Mouse (Mus musculus) lung, embryonic 14.5 days (tissue): ENCODE data around the gene Chchd4. TPM values are rescaled to one million over a fixed set of nuclear protein-coding genes. Genes with fewer than 3 reads are reported as not detected.

Source experiments
- ATAC-seq: fragments of 200-750 bp; cut with Nextera tagmentation; 2 replicates; pipeline ENCODE4 v1.8.0; 2017; ENCODE audit warnings: mild to moderate bottlenecking, moderate TSS enrichment, moderate library complexity; ENCODE audit not compliant: insufficient read depth
- DNase-seq: peaks from one replicate; pipeline ENCODE4 v3.0.0-alpha.2; 2015
- H3K27ac ChIP-seq: fragments of 300-500 bp; sonication (generic); 2 replicates; pipeline ENCODE4 v1.5.1; 2014; ENCODE audit warnings: low read depth, mild to moderate bottlenecking, moderate library complexity
- H3K27me3 ChIP-seq: fragments of 300-500 bp; sonication (generic); 2 replicates; pipeline ENCODE4 v1.6.1; 2014; ENCODE audit warnings: low read length, control low read depth; ENCODE audit not compliant: insufficient read depth
- H3K36me3 ChIP-seq: fragments of 300-500 bp; sonication (generic); 2 replicates; pipeline ENCODE4 v1.6.1; 2014; ENCODE audit warnings: control low read depth; ENCODE audit not compliant: insufficient read depth
- H3K4me1 ChIP-seq: fragments of 300-500 bp; sonication (generic); 2 replicates; pipeline ENCODE4 v1.6.1; 2014; ENCODE audit warnings: antibody characterized with exemption, control low read depth; ENCODE audit not compliant: insufficient read depth
- H3K4me2 ChIP-seq: fragments of 300-500 bp; sonication (generic); 2 replicates; pipeline ENCODE4 v1.6.1; 2014; ENCODE audit warnings: mild to moderate bottlenecking
- H3K4me3 ChIP-seq: fragments of 300-500 bp; sonication (generic); 2 replicates; pipeline ENCODE4 v1.5.1; 2014; ENCODE audit warnings: low read depth, low read length
- H3K9ac ChIP-seq: fragments of 300-500 bp; sonication (generic); 2 replicates; pipeline ENCODE4 v1.6.1; 2014
- H3K9me3 ChIP-seq: fragments of 300-500 bp; sonication (generic); 2 replicates; pipeline ENCODE4 v1.6.1; 2016; ENCODE audit warnings: low read depth, low read length, control low read depth
- CTCF ChIP-seq: IDR thresholded peaks from 2 replicates; pipeline ENCODE4 v1.5.1; 2016; ENCODE audit warnings: antibody characterized with exemption, low read depth
- WGBS: fragments of 180-500 bp; shearing (Covaris S2); extraction: QIAGEN DNeasy Blood & Tissue Kit; methylation state at CpG from one replicate; pipeline ENCODE4 v1.1.7; 2014; 5-methylcytosine and 5-hydroxymethylcytosine counted together
- polyA plus RNA-seq: library from polyadenylated mRNA; unstranded; fragments of >200 nt; fragmentation: Nextera tagmentation; extraction: Ambion mirVana; gene quantifications from 2 replicates; pipeline ENCODE4 v1.2.1, GENCODE M21; 2014

Chchd4 gene
- polyA plus RNA-seq, 1 experiment from 2014 or later = 32.0 TPM

- no peaks in the 10 kb centered on the region for H3K27me3 ChIP-seq
- no peak for TF ChIP-seq CTCF
- no peak overlapping the region for H3K4me2 ChIP-seq
- H3K36me3 ChIP-seq = peaks cover 35% of the 10 kb centered on the region
- no peak overlapping the region for H3K9ac ChIP-seq
- H3K4me1 ChIP-seq = 0 out of 2 replicates have a peak, but pooled peaks cover 8% of the 10 kb centered on the region
- H3K9me3 ChIP-seq = no peaks in the 10 kb centered on the region
- 76% methylated on average over 10 of the region's 10 CpGs for WGBS
- no peak for DNase-seq
- H3K4me3 ChIP-seq = no peak overlapping the region
- ATAC-seq = no peak
- no peak overlapping the region for H3K27ac ChIP-seq
Observed at GRCm38 (mm10) chr6:91510211-91510610, 36.9 kb upstream of the Chchd4 start.

GRCm38 (mm10) chr6:91509326-91509725 is 36.0 kb upstream of the Chchd4 start:
- H3K9ac ChIP-seq = no peak overlapping the region
- H3K4me2 ChIP-seq = no peak overlapping the region
- no peaks in the 10 kb centered on the region for H3K9me3 ChIP-seq
- no peak overlapping the region for H3K27ac ChIP-seq
- H3K4me1 ChIP-seq = 0 out of 2 replicates have a peak, but pooled peaks cover 1% of the 10 kb centered on the region
- peaks cover 44% of the 10 kb centered on the region for H3K36me3 ChIP-seq
- TF ChIP-seq CTCF = peak; percentile 88
- ATAC-seq (no peak), DNase-seq (peak; percentile 73)
- H3K27me3 ChIP-seq = no peaks in the 10 kb centered on the region
- WGBS = 43% methylated on average over 7 of the region's 7 CpGs
- H3K4me3 ChIP-seq = no peak overlapping the region

GRCm38 (mm10) chr6:91508041-91508440 is 34.7 kb upstream of the Chchd4 start:
- H3K27ac ChIP-seq = no peak overlapping the region
- H3K4me1 ChIP-seq = no peaks in the 10 kb centered on the region
- peaks cover 57% of the 10 kb centered on the region for H3K36me3 ChIP-seq
- H3K9me3 ChIP-seq = no peaks in the 10 kb centered on the region
- no peak for TF ChIP-seq CTCF
- no peak overlapping the region for H3K4me3 ChIP-seq
- no peak overlapping the region for H3K4me2 ChIP-seq
- 86% methylated on average over 3 of the region's 3 CpGs for WGBS
- no peak overlapping the region for H3K9ac ChIP-seq
- ATAC-seq (no peak), DNase-seq (no peak)
- H3K27me3 ChIP-seq = no peaks in the 10 kb centered on the region

- H3K9me3 ChIP-seq = no peaks in the 10 kb centered on the region
- no peak overlapping the region for H3K4me2 ChIP-seq
- H3K4me1 ChIP-seq = no peaks in the 10 kb centered on the region
- no peaks in the 10 kb centered on the region for H3K27me3 ChIP-seq
- no peak for TF ChIP-seq CTCF
- H3K36me3 ChIP-seq = peaks cover 62% of the 10 kb centered on the region
- H3K9ac ChIP-seq = no peak overlapping the region
- H3K27ac ChIP-seq = no peak overlapping the region
- WGBS = 90% methylated on average over 5 of the region's 5 CpGs
- no peak for DNase-seq
- ATAC-seq = no peak
- no peak overlapping the region for H3K4me3 ChIP-seq
Observed at GRCm38 (mm10) chr6:91506036-91506435, 32.7 kb upstream of the Chchd4 start.

- ATAC-seq (no peak), DNase-seq (no peak)
- no peaks in the 10 kb centered on the region for H3K27me3 ChIP-seq
- H3K27ac ChIP-seq = no peak overlapping the region
- no peaks in the 10 kb centered on the region for H3K9me3 ChIP-seq
- WGBS = 71% methylated on average over 1 of the region's 1 CpGs
- H3K9ac ChIP-seq = no peak overlapping the region
- no peak overlapping the region for H3K4me3 ChIP-seq
- peaks cover 77% of the 10 kb centered on the region for H3K36me3 ChIP-seq
- no peak for TF ChIP-seq CTCF
- H3K4me1 ChIP-seq = no peaks in the 10 kb centered on the region
- no peak overlapping the region for H3K4me2 ChIP-seq
Observed at GRCm38 (mm10) chr6:91503302-91503701, 30.0 kb upstream of the Chchd4 start.

GRCm38 (mm10) chr6:91494526-91494925 is 21.2 kb upstream of the Chchd4 start:
- H3K36me3 ChIP-seq = peaks cover 75% of the 10 kb centered on the region
- H3K9ac ChIP-seq = no peak overlapping the region

GRCm38 (mm10) chr6:91493053-91493452 is 19.7 kb upstream of the Chchd4 start:
- H3K27me3 ChIP-seq = no peaks in the 10 kb centered on the region
- TF ChIP-seq CTCF = no peak
- peaks cover 77% of the 10 kb centered on the region for H3K36me3 ChIP-seq
- H3K9ac ChIP-seq = no peak overlapping the region
- no peak overlapping the region for H3K4me3 ChIP-seq
- no peak overlapping the region for H3K27ac ChIP-seq
- ATAC-seq = no peak
- no peaks in the 10 kb centered on the region for H3K9me3 ChIP-seq
- 84% methylated on average over 10 of the region's 10 CpGs for whole genome bisulfite sequencing
- H3K4me2 ChIP-seq = no peak overlapping the region
- no peak for DNase-seq
- no peaks in the 10 kb centered on the region for H3K4me1 ChIP-seq

More at GRCm38 (mm10) chr6:91494526-91494925, 21.2 kb upstream of the Chchd4 start:
- no peak for TF ChIP-seq CTCF
- DNase-seq (no peak), ATAC-seq (no peak)
- WGBS = 79% methylated on average over 8 of the region's 8 CpGs
- H3K27ac ChIP-seq = no peak overlapping the region
- no peak overlapping the region for H3K4me2 ChIP-seq
- no peaks in the 10 kb centered on the region for H3K4me1 ChIP-seq
- no peaks in the 10 kb centered on the region for H3K27me3 ChIP-seq
- no peak overlapping the region for H3K4me3 ChIP-seq
- no peaks in the 10 kb centered on the region for H3K9me3 ChIP-seq

- Histone ChIP-seq H3K27me3 (no peaks in the 10 kb centered on the region), H3K27ac (no peak overlapping the region), H3K4me3 (no peak overlapping the region), H3K9ac (no peak overlapping the region), H3K4me1 (no peaks in the 10 kb centered on the region), H3K9me3 (no peaks in the 10 kb centered on the region), H3K4me2 (no peak overlapping the region), H3K36me3 (peaks cover 78% of the 10 kb centered on the region)
- 58% methylated on average over 6 of the region's 6 CpGs for WGBS
- no peak for TF ChIP-seq CTCF
- peak; percentile 31 for DNase-seq
- no peak for ATAC-seq
Observed at GRCm38 (mm10) chr6:91491004-91491403, 17.7 kb upstream of the Chchd4 start.
